Mouse (Mus musculus) hindbrain, embryonic 14.5 days (tissue): Measurements from ENCODE around the gene Knl1. TPM values are rescaled to one million over a fixed set of nuclear protein-coding genes. Genes with fewer than 3 reads are reported as not detected.

Experiments
- ATAC-seq: fragments of 200-750 bp; cut with Nextera tagmentation; 2 replicates; pipeline ENCODE4 v1.8.0; 2017; ENCODE audit warnings: moderate number of reproducible peaks, mild to moderate bottlenecking, moderate TSS enrichment, moderate library complexity; ENCODE audit not compliant: low FRiP score
- DNase-seq: peaks from one replicate; pipeline ENCODE4 v3.0.0-alpha.2; 2015; ENCODE audit warnings: low spot score
- H3K27ac ChIP-seq: fragments of 300-500 bp; sonication (generic); 2 replicates; pipeline ENCODE4 v1.5.1; 2014; ENCODE audit warnings: mild to moderate bottlenecking, moderate library complexity
- H3K27me3 ChIP-seq: fragments of 300-500 bp; sonication (generic); 2 replicates; pipeline ENCODE4 v1.6.1; 2014; ENCODE audit warnings: mild to moderate bottlenecking, low read length, mixed read lengths; ENCODE audit not compliant: control insufficient read depth, insufficient read depth
- H3K36me3 ChIP-seq: fragments of 300-500 bp; sonication (generic); replicated peaks from 2 replicates; pipeline ENCODE4 v1.6.1; 2014; ENCODE audit not compliant: control insufficient read depth, insufficient read depth
- H3K4me1 ChIP-seq: fragments of 300-500 bp; sonication (generic); replicated peaks from 2 replicates; pipeline ENCODE4 v1.6.1; 2014; ENCODE audit warnings: antibody characterized with exemption, low read length, mixed read lengths; ENCODE audit not compliant: control insufficient read depth, insufficient read depth
- H3K4me2 ChIP-seq: fragments of 300-500 bp; sonication (generic); replicated peaks from 2 replicates; pipeline ENCODE4 v1.6.1; 2014; ENCODE audit warnings: mild to moderate bottlenecking, moderate library complexity
- H3K4me3 ChIP-seq: fragments of 300-500 bp; sonication (generic); replicated peaks from 2 replicates; pipeline ENCODE4 v1.5.1; 2014; ENCODE audit warnings: mild to moderate bottlenecking, low read length
- H3K9ac ChIP-seq: fragments of 300-500 bp; sonication (generic); 2 replicates; pipeline ENCODE4 v1.6.1; 2014
- H3K9me3 ChIP-seq: fragments of 300-500 bp; sonication (generic); 2 replicates; pipeline ENCODE4 v1.6.1; 2016; ENCODE audit warnings: low read length; ENCODE audit not compliant: control insufficient read depth
- WGBS: fragments of 180-500 bp; shearing (Covaris S2); extraction: QIAGEN DNeasy Blood & Tissue Kit; methylation state at CpG from one replicate; pipeline ENCODE4 v1.1.7; 2014; 5-methylcytosine and 5-hydroxymethylcytosine counted together
- polyA plus RNA-seq: library from polyadenylated mRNA; unstranded; fragments of >200 nt; fragmentation: Nextera tagmentation; extraction: Ambion mirVana; gene quantifications from 2 replicates; pipeline ENCODE4 v1.2.1, GENCODE M21; 2014

Knl1 gene
- polyA plus RNA-seq, 1 experiment from 2014 or later, result 6.6 TPM

DNA sequence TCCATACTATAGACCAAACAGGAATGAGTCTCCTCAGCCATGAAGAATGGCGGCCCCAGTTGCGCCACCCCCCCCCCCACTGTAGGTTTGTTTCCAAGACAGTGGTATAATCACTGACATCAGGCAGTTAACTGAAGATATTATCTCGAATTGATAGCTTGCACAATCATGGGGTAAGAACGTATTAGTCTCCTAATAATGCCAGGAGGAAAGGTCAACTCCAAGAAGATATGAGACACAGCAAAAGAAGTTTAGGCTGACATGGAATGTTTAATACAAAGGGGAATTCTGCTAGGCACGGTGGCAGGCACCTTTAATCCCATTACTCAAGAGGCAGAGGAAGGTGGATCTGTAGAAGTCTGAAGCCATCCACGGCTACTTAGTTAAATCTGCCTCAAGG is 99.5 kb downstream of the Knl1 start:
- Histone ChIP-seq H3K27me3 (no peaks in the 10 kb centered on the region), H3K27ac (no peak overlapping the region), H3K9ac (no peak overlapping the region), H3K4me2 (no peak overlapping the region), H3K9me3 (no peaks in the 10 kb centered on the region), H3K4me1 (no peaks in the 10 kb centered on the region), H3K36me3 (peaks cover 99% of the 10 kb centered on the region), H3K4me3 (no peak overlapping the region)
- ATAC-seq (no peak), DNase-seq (no peak)
- WGBS, result 87% methylated on average over 6 of the region's 6 CpGs

- H3K4me1 ChIP-seq, result no peaks in the 10 kb centered on the region
- no peak overlapping the region for H3K9ac ChIP-seq
- peaks cover 99% of the 10 kb centered on the region for H3K36me3 ChIP-seq
- no peak overlapping the region for H3K4me2 ChIP-seq
- WGBS, result 84% methylated on average over 22 of the region's 22 CpGs
- no peak for ATAC-seq
- no peaks in the 10 kb centered on the region for H3K27me3 ChIP-seq
- H3K9me3 ChIP-seq, result no peaks in the 10 kb centered on the region
- no peak for DNase-seq
- H3K27ac ChIP-seq, result no peak overlapping the region
- H3K4me3 ChIP-seq, result no peak overlapping the region
Observed at GRCm38 (mm10) chr2:119147160-119147678, 100.3 kb downstream of the Knl1 start.

DNA sequence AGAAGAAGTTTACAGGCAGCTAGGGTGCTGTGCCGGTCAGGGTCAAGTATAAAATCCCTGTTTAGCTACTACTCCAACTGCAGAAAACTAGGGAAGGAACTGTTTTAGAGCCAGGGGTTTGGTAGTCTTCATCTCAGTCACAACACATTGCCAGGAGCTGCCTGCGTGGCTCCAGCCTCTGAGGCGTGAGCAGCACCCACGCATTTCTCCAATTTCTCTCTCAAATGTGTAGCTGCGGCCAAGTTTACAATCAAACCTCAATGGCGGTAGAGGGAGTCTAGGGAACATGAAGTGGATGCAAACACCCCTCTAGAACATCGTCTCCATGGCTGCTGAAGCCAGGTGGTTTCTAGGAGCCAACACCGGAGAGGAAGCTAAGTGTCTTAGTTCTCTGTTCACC is 100.9 kb downstream of the Knl1 start:
- Histone ChIP-seq H3K9me3 (no peaks in the 10 kb centered on the region), H3K27me3 (no peaks in the 10 kb centered on the region), H3K4me1 (no peaks in the 10 kb centered on the region), H3K36me3 (peaks cover 99% of the 10 kb centered on the region), H3K4me3 (no peak overlapping the region), H3K4me2 (no peak overlapping the region), H3K27ac (no peak overlapping the region), H3K9ac (no peak overlapping the region)
- WGBS, result 94% methylated on average over 8 of the region's 8 CpGs
- DNase-seq (no peak), ATAC-seq (no peak)

DNA sequence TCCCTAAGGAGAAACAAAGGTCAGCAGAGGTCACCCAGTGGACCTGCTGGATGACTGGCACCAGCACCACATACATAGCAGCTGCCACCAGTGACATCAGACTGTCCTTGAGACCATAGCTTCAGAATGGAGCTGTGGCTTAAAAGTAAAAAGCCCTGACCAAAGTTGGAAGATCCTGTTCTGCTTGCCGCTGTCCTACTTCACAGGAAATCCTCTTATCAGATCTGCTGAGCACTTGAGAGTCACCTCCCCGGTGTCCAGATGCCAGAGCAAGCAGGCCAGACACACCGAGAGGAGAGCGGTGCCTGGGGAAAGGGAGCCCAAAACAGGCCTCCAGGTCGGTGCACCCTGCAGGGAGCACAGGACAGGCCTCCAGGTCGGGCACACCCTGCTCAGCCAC is 105.3 kb downstream of the Knl1 start:
- ATAC-seq (no peak), DNase-seq (no peak)
- Histone ChIP-seq H3K4me1 (peaks cover 12% of the 10 kb centered on the region), H3K4me2 (no peak overlapping the region), H3K9me3 (no peaks in the 10 kb centered on the region), H3K9ac (no peak overlapping the region), H3K36me3 (peaks cover 74% of the 10 kb centered on the region), H3K27me3 (no peaks in the 10 kb centered on the region), H3K4me3 (no peak overlapping the region), H3K27ac (no peak overlapping the region)
- 88% methylated on average over 6 of the region's 6 CpGs for WGBS

GRCm38 (mm10) chr2:119154683-119155082 is 107.8 kb downstream of the Knl1 start:
- H3K27ac ChIP-seq, result no peak overlapping the region
- peaks cover 16% of the 10 kb centered on the region for H3K4me1 ChIP-seq
- no peaks in the 10 kb centered on the region for H3K9me3 ChIP-seq
- H3K27me3 ChIP-seq, result no peaks in the 10 kb centered on the region
- H3K4me2 ChIP-seq, result no peak overlapping the region
- no peak for DNase-seq
- no peak overlapping the region for H3K4me3 ChIP-seq
- no peak overlapping the region for H3K9ac ChIP-seq
- H3K36me3 ChIP-seq, result peaks cover 50% of the 10 kb centered on the region
- no peak for ATAC-seq
- WGBS, result 94% methylated on average over 2 of the region's 2 CpGs

Other genes with a start within 250 kb of the Knl1 start
- 16.1 and 25.1 TPM in 2 replicates for gene Knstrn, start 233.1 kb upstream of the Knl1 start, polyA plus RNA-seq
- gene Ivd, start 185.2 kb upstream of the Knl1 start, polyA plus RNA-seq, result 36.4 and 38.1 TPM in 2 replicates
- gene Bahd1, start 146.7 kb upstream of the Knl1 start, polyA plus RNA-seq, result 2.0 and 2.7 TPM in 2 replicates
- gene Chst14, start 120.6 kb upstream of the Knl1 start, polyA plus RNA-seq, result 7.7 and 8.7 TPM in 2 replicates
- 36.0 and 36.5 TPM in 2 replicates for gene Ccdc32, start 17.7 kb upstream of the Knl1 start, polyA plus RNA-seq
- 3.6 and 3.9 TPM in 2 replicates for gene Rpusd2, start 12.3 kb upstream of the Knl1 start, polyA plus RNA-seq
- 8.3 and 11.6 TPM in 2 replicates for gene Rad51, start 65.7 kb downstream of the Knl1 start, polyA plus RNA-seq
- 39.1 and 42.5 TPM in 2 replicates for gene Rmdn3, start 109.9 kb downstream of the Knl1 start, polyA plus RNA-seq
- 14.3 and 15.1 TPM in 2 replicates for gene Gchfr, start 120.7 kb downstream of the Knl1 start, polyA plus RNA-seq
- 0.40 and 0.66 TPM in 2 replicates for gene Gm14137, start 127.4 kb downstream of the Knl1 start, polyA plus RNA-seq
- 51.7 and 61.7 TPM in 2 replicates for gene Zfyve19, start 161.5 kb downstream of the Knl1 start, polyA plus RNA-seq
- gene Dnajc17, start 161.7 kb downstream of the Knl1 start, polyA plus RNA-seq, result 20.1 and 21.5 TPM in 2 replicates
- gene Ppp1r14d, start 182.8 kb downstream of the Knl1 start, polyA plus RNA-seq, result not detected in 2 replicates
- 0.78 and 0.90 TPM in 2 replicates for gene Spint1, start 190.2 kb downstream of the Knl1 start, polyA plus RNA-seq
- gene Rhov, start 224.2 kb downstream of the Knl1 start, polyA plus RNA-seq, result 20.9 and 26.9 TPM in 2 replicates
- 19.3 and 19.7 TPM in 2 replicates for gene Vps18, start 241.6 kb downstream of the Knl1 start, polyA plus RNA-seq